In the genomic region with DNA sequence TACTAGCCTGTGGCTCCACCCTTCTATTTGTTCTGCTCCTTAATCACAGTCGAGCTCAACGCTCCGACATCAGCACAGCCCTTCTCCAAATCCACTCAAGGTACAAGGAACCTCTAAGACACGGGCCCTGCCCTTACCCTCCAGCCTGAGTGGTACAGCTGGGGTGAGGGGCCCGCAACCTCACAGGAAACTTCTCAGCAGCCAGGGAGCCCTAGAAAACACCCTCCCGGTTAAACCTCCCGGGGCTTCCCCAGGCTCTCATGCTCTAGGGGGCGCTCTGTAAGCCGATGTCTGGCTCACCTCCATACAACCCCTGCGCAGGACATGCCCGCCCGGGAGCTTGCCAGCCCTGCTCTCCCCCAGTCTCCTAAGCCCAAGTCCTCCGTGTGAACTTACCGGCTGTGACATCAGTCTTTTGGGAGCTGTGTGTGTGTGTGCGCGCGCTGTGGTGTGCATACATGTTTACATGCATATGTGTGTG, we compare ENCODE assay signal across 8 mouse cellular contexts. TPM values are rescaled to one million over a fixed set of nuclear protein-coding genes. Genes with fewer than 3 reads are reported as not detected.
A peak's percentile ranks its signal among the peaks of the same experiment; 100 is the strongest.
DNase-seq lines count a peak whose midpoint lies in the region; ATAC-seq and TF ChIP-seq lines count a peak whose summit lies in the region.
"Had no signal": no experiment of that assay in that cellular context is flagged by ENCODE, and none has a peak within 500 bp of the region (broad histone marks: within the 10 kb centered on the region; RNA-seq: fewer than 3 reads in every experiment).

No protein-coding gene starts in this region.

- H3K27ac ChIP-seq in heart, embryonic 12.5 days (ENCODE audit: poor library complexity, severe bottlenecking): no peak overlapping the region

- DNase-seq in lung, adult 2 months: peak; percentile 9
- no peak for DNase-seq in lung, adult 18-20 months
- peak; percentile 64 for DNase-seq in embryo, embryonic 9.5 days (ENCODE audit: extremely low spot score)
- DNase-seq in induced T-regulatory cell, adult 2 months (ENCODE audit: low read depth): peak; percentile 16
- peak; percentile 56 for DNase-seq in retina, postnatal 1 day
- no peak for DNase-seq in left cerebral cortex, adult 11 months (ENCODE audit: low spot score)

- 17% methylated on average over 17 of the region's 17 CpGs for WGBS in lung, adult 2 months
- 21% methylated on average over 17 of the region's 17 CpGs for WGBS in heart, embryonic 12.5 days

- peaks cover 83% of the 10 kb centered on the region for H3K27me3 ChIP-seq in heart, embryonic 12.5 days (replicated peaks)

- H3K9me3 ChIP-seq in heart, embryonic 12.5 days (replicated peaks): no peaks in the 10 kb centered on the region

- ATAC-seq in heart, embryonic 12.5 days (ENCODE audit: insufficient number of reproducible peaks, low FRiP score): no peak

- TF ChIP-seq CTCF in lung, adult 2 months (IDR thresholded peaks at IDR 0.05; ENCODE audit: insufficient read depth, low read length): no peak

- H3K4me1 ChIP-seq in lung, adult 2 months (ENCODE audit: control insufficient read depth, insufficient read depth, low read length): no peaks in the 10 kb centered on the region
- H3K4me1 ChIP-seq in heart, embryonic 12.5 days (replicated peaks): 0 out of 2 replicates have a peak, but pooled peaks cover 5% of the 10 kb centered on the region

- no peak overlapping the region for H3K4me3 ChIP-seq in lung, adult 2 months (replicated peaks; ENCODE audit: extremely low read depth, low read depth, low read length)
- no peak overlapping the region for H3K4me3 ChIP-seq in heart, embryonic 12.5 days

- no peak overlapping the region for H3K9ac ChIP-seq in heart, embryonic 12.5 days

- H3K4me2 ChIP-seq in heart, embryonic 12.5 days: no peak overlapping the region

- no peaks in the 10 kb centered on the region for H3K36me3 ChIP-seq in heart, embryonic 12.5 days

- no peak for TF ChIP-seq POLR2A in lung, adult 2 months (IDR thresholded peaks at IDR 0.05; ENCODE audit: borderline replicate concordance, extremely low read depth, low read depth, low read length)

RNA-seq across cellular contexts. Expression of a gene that starts 9.6 kb away (rescaled TPM):
- 1.6 and 2.2 TPM in 2 replicates for polyA plus RNA-seq in lung, adult 2 months (2012; rRNA removed)
- polyA plus RNA-seq in heart, embryonic 12.5 days (2016; fragmentation: Nextera tagmentation; extraction: Ambion mirVana): 0.15 TPM in 1 of 2 replicates, not detected in the other
- polyA plus RNA-seq: large intestine, adult 2 months had no signal

RNA-seq across cellular contexts. Expression of a gene that starts 30.8 kb away (rescaled TPM):
- 0.46 and 0.69 TPM in 2 replicates for polyA plus RNA-seq in lung, adult 2 months (2012; rRNA removed)
- 0.60 and 0.80 TPM in 2 replicates for polyA plus RNA-seq in heart, embryonic 12.5 days (2016; fragmentation: Nextera tagmentation; extraction: Ambion mirVana)

RNA-seq across cellular contexts. Expression of a gene that starts 48.2 kb away (rescaled TPM):
- 1.0 and 1.2 TPM in 2 replicates for polyA plus RNA-seq in lung, adult 2 months (2012; rRNA removed)
- not detected in 2 replicates for polyA plus RNA-seq in heart, embryonic 12.5 days (2016; fragmentation: Nextera tagmentation; extraction: Ambion mirVana)

Comparison
In these comparisons a context has a peak if more than half of its experiments do, and no peak if none do; other contexts are left out.
1. DNase-seq: peak in lung, adult 2 months (single experiment), embryo, embryonic 9.5 days (single experiment), induced T-regulatory cell, adult 2 months (single experiment) and retina, postnatal 1 day (single experiment); none in lung, adult 18-20 months (0 of 2) and left cerebral cortex, adult 11 months (single experiment).